Mouse (Mus musculus): ENCODE data around the gene Arhgap23.

The Arhgap23 gene

DNA sequence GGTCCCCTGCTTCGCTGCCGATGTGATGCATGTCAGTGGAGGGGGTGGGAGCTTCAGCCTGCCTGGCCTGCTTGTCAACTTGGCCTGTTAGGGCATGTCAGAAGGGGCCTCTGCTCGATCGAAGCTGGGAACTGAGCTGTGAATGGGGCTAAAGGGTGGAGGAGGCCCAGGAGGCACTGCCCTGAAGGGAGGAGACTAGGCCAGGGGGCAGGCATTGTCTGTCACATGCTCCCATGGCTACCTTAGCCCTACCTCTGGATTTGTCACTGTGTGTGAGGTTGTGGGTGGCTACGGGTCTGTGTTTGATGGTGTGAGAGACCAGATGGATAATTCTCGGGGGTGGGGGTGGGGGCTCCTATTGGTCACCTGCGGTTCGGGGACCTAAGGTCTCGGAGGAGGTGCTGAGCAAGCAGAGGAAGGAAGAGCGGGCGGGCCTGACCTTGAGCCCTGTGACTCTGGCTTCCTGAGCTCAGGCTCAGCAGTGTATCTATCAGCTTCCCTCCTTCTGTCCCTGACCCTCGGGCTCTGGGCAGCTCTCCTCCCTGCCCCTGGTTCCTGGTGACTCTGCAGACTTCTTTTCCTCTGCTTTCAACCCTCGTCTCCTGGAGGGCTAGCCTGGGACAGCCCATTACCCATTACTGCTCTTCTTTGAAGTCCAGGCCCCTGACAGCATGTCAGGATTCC is 20.6 kb downstream of the Arhgap23 start:
- no peak for DNase-seq

DNA sequence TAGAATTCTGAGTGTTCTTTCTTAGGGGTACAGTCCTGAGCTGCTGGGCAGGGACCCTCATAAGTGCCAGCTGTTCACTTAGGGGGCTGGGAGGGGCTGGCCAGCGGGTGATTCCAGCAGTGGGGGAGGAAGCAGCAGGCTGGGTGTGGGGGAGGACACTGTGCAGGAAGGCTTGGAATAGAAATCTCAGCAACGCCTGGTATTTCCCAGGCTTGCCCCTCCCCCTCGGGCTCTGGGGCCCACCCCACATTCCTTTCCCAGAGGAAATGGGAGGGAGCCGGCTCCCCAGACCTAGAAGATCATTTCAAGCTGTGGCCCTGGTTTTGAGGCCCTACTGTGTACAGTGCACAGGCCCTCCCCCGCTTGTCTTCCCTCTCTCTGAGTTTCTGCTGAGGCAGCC is 22.4 kb downstream of the Arhgap23 start:
- no peak for DNase-seq

DNA sequence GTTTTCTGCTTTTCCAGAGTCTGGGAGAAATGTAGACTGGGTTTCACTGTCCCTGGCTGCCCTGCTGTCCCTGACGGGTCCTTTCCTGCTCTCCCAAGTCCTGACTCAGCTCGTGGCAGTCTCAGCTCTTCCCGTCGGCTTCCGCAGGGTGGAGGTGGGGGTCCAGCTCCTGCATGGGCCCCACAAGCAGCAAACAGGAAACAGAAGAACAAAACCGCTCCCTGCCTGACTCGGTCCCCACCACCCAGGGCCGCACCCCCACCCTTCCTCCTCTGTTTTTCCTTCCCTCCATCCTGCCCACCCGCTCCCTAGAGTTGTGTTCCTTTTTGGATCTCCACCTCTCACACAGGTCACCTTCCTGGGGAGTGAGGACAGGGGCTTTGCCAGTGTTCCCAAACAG is 23.5 kb downstream of the Arhgap23 start:
- no peak for DNase-seq

DNA sequence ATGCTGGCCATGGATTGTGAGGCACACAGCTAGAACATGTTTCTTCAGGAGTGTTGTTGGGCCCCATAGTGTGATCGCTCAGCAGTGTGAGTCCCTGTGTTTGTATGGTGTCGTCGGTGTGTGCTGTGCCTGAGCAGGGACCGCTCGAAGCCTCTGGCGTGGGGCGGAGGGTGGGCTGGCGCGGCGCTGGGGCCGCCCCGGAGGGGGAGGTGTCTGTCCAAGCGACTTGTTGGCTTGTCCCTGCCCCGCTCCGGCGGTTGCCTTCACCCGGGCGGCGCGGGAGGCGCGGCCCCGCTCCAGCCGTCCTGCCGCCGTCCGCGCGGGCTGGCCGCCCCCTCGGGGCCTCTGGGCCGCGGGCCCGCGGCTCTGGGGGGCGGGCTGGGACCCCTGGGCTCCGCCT is 24.6 kb downstream of the Arhgap23 start:
- DNase-seq, result no peak

DNA sequence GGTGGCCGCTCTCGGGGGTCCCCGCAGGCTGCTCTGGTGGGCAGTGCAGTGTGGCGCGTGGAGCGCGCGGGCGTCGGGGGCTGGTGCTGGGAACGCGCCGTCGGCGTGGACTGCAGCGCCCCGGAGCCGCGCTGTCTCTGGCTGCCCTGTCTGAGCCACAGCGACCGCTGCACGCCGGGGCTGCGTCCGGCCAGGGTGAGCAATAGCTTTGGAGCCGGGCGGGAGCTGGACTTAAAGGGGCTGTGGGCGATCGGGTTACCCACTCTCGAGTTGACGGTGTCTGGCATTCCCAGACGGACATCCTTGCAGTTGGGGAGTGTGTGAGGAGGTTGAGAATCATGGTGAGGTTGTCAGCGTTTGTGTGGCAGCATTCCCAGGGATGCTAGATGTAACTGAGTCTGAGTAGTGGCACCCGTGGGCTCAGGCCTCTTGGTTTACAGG is 25.1 kb downstream of the Arhgap23 start:
- no peak for DNase-seq

DNA sequence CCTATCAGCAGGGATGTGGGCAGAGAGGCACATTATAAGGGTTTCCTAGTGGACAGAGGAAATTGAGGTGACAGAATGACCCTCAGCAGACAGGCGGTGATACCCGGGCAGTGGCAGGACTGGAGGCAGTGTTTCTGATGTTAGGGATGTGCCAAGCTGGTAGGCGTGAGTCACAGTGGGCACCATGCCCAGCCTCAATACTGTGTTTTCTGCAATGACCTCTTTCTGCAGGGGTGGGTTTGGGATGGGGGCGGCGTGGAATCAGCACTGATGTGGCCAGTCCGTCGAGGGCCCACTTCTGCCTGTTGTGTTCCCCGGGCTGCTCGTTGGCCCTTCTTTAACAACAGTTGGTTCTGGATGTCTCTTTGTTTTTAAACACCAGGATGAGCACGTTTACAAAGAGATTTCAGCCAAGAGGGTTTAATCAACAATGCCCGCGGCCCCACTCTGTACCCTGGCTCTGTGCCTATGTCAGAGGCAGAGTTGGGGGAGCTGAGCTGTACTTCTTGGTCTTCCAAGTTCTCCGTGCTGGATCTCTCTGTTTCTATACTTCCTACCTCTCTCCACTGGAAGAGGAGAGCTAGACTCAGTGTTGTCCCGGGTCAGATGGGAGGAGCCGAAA is 25.8 kb downstream of the Arhgap23 start:
- DNase-seq, result no peak

DNA sequence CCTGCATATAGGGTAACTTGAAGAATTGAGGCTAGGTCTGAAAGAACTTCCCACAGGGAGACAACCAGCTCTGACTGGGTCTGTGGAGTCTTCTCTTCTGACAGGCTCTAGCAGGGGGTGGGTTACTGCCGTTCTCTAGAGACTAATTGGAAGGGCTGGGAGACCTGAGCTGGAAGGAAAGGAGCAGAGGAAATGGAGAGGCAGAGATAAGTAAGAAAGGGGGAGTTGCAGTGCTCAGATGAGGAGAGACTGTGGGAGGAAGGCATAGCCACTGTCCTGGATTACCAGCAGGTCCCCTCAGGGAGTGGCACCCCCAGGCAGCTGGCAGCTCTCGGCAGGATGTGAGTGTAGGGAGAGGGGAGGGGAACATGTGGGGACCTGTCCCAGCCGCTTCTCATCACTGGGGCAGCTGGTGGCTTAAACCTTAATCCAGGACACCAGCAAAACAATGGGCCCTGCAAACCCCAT is 26.4 kb downstream of the Arhgap23 start:
- no peak for DNase-seq

DNA sequence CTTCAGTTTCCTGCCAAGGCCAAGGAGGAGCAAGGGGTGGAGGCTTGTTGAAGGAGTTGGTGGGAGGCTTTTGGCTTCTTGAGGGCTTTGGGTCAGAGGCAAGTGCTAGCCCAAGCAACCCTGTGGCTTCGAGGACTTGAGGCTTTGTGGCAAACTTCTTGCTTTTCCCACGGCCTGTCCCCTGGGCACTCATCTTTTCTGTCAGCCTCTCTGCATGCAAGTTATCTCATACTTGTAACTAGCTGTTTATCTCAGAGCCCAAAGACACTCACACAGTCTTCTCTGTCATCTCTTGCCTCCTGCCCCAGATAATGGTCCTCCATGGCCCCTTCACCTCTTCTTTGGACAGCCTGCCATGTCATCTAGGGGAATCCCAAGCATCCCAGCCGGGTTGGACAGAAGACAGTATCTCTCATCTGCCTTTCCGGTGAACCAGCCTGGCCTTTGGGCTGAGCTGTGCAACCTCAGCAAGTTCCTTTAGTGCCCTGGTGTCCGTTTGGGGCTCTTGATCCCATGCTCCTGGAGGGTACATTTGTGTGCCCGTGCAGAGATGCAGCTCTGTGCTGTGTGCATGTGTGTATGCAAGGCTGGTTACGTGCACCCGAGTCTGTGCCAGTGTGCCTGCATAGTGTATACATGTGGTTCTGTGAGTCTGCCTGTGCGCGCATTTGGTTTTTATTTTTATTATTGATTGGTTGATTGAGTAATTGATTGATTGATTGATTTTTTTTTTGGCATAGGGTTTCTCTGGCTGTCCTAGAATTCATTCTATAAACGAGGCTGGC is 27.8 kb downstream of the Arhgap23 start:
- no peak for DNase-seq

DNA sequence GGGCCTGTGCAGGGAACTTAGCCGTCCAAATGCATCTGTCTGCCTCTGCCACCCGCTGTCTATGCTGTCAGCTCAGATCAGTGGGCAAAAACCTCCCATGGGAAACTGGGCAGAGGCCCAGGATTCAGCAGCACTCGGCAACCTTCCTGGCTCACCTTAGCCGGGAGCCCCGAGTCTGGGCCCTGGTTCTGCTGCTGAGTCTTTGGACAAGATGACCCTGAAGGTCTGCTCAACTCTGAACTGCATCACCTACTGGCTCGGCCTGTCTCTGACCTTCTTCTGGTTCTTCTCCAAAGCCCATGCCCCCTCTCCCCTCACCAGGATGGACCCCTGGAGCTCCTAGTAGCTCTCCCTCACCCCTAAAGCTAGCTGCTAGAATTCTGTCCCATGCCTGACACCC is 30.3 kb downstream of the Arhgap23 start:
- no peak for DNase-seq

DNA sequence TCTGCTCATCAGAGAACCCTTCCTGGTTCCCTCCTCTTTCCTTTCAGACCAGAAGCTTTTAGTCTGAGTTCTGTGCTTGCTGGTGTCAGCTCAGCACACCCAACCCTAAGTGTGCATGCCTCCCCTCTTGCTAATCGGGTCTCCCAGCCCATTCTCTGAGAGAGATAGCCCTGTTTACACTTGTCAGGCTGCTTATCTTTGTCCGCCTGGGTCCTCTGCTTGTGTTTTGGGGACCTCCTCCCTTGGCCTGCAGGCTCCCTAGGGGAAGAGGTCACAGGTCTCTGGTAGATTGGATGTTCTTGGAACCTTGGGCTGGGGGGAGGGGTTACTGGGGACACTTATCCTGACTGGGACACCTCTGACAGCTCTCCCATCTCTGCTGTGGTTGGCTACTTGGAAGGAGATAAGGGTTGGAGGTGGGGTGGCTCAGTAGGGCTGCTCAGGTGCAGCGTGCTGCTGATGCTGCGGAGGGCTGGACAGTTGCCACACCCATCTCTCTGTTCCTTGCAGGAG is 30.7 kb downstream of the Arhgap23 start:
- no peak for DNase-seq

DNA sequence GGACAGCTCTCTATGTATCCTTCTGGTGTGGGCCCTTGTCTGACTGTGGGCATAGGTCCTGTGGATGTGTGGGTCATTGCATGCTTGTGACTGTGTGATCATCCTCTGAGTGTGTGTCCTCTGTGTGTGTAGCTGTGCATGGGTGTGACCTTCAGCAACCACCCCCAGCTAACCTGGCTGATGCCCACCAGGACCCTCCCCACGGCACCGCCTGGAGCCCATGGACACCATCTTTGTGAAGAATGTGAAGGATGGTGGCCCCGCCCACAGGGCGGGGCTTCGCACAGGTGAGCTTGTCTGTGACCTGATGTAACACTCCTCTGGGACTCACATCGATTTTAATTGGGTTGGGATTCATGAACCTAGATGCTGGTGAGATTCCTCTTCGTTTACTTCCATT is 32.6 kb downstream of the Arhgap23 start:
- no peak for DNase-seq

DNA sequence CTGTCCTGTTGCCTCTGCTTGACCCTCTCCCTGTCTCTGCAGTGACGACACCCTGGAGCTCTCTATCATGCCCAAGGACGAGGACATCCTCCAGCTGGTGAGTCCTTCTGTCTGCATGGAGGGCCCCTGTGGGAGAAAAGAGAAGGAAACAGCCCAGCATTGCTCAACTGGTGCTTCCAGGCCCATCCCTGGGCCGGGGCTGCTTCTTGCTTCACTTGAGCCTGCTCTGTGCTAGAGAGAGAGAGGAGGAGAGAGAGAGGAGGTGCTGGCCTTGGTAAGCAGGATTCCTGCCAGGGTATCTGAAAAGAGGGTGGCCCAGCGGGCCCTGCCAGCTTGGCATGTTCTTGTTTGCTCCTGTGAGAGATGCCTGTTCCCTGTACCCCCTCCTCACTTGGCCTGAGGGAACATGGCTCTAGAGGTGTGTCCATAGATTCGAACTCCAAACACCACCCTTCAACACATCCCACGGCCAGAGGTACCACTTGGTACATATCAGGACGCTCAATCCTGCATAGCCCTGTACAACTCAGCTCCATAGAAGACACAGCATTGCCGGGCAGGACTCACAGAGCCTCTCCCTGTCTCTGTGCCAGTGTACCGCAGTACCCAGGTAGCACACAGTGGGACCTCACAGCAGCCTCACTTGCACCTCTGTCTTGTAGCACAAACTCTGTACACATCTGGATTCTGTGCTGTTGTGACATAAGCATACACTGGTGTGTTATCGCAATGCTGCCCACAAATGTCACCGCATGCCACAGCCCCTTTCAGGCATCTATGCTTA is 33.5 kb downstream of the Arhgap23 start:
- no peak for DNase-seq

DNA sequence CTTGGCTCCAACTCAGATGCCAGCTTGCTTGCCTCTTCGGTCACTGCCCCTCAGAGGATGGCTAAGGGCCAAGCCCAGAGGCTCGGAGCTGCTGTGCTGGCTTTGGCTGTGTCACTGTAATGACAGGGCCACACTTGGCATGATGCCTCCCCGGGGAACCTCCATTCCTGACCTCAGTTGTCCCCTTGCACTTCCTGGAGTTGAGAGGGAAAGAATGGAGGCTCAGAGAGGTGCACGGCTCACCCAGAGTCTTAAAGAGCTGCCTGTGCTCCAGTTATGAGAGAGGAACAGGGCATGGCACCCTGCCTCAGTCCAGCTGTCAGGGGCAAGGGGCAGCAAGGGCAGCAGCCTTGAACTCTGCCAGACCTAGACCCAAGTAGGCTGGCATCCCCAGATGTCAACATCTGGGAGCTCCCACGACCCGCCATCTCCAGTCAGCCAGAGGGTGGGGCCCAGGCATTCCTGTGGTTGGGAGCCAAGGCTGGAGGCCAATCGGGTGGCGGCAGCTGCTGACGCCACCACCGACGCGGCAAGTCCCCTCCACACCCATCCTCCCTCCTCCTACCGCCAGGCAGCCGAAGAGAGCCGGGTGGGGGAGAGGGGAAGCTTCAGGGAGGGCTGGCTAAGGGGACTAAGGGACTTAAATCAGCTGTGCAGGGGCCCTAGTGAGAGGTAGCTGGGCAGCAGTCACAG is 34.4 kb downstream of the Arhgap23 start:
- DNase-seq, result peak; percentile 69

DNA sequence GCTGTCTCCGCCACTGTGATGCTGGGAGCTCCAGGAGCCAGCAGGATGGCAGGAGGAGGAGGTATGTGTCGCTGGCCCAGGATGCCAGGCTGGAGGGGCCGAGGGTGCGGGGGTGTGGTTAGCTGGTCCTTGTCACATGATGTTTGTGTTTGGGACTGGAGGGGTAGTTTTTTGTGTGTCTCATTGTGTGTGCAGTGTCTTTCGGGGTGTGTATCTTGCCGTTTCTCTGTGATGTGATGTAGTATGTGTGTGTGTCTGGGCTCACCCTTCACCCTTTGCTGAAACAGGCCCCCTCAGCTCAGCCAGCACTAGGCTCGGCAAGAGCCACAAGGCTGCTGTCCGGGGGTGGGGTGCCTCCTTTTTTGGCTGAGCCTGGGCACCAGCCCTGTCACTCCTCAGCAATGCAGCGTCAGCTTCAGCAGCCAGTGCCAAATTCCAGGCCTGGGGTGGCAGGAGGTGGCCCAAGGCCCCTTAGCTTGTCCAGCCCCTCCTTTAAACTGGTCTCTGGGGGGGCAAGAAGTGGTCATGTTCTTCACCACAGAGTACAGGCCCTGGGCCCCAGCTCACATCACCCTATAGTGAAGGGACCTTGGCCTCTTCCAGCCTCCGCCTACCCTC is 35.1 kb downstream of the Arhgap23 start:
- no peak for DNase-seq

DNA sequence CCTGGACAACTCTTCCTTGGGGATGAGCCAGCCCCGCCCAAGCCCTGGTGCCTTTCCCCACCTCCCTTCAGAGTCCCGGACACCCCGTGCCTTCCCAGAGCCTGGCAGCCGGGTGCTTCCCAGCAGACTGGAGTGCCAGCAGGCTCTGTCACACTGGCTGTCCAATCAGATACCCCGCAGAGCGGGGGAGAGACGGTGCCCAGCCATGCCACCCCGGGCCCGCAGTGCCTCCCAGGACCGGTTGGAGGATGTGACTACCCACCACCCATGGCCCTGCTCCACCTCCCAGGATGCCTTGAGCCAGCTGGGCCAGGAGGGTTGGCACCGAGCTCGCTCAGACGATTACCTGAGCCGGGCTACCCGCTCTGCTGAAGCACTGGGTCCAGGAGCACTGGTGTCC is 36.3 kb downstream of the Arhgap23 start:
- peak; percentile 76 for DNase-seq

DNA sequence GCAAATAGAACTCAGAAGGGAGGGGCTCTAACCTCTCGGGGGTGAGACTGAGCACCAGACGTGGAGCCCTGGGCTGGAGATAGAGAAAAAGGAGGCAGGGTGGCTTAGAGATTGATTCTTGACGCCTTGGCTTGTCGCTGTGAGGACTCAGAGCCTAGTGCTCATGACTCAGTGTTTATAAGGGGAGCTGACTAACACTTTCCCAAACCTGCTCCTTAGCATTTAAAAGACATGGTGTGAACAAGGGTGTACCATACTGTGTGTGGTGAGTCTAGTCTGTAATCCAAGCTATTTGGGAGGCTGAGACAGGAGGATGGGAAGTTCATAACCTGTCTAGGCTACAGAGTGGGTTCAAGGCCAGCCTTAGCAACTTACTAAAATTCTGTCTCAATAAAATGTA is 41.8 kb downstream of the Arhgap23 start:
- DNase-seq, result no peak

DNA sequence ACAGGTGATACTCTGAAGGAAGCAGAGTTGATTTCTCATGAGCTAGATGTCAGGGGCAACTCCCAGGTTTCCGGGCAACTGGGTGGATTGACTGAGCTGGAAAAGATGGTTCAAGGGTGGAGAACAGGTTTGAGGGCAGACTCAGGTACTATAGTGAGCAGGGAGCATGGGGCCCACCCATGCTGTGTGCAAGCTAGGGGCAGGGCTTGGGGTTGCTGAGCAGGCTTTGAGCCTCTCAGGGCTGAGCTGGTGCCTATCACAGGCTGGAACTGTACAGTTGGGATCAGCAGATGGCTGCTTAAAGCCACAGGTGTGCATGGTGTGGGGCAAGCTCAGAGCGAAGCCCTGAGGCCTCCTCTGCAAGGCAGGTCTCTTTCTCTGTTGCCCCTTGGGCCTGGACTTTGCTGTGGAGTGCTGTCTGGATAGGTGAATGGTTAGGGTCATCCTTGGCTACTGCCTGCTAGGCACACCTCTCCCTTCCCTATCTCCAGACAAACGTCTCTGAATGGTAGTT is 46.0 kb downstream of the Arhgap23 start:
- no peak for DNase-seq

DNA sequence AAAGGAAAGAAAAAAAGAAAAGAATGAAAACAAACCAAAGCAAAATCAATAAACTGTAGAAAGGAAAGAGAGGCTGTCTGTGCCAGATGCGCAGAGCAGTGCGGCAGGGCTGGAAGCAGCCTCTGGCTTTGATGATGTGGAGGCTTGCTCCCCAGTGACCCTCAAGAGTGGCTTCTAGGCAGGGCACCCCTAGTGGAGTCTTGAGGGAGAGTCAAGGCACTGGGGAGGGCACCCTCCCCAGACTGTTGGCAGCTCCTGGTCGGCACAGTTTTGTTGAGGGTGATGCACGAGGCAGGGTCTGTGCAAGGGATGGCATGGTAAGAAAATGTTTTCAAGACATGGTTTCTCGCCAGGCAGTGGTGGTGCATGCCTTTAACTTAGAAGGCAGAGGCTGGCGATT is 47.2 kb downstream of the Arhgap23 start:
- no peak for DNase-seq

DNA sequence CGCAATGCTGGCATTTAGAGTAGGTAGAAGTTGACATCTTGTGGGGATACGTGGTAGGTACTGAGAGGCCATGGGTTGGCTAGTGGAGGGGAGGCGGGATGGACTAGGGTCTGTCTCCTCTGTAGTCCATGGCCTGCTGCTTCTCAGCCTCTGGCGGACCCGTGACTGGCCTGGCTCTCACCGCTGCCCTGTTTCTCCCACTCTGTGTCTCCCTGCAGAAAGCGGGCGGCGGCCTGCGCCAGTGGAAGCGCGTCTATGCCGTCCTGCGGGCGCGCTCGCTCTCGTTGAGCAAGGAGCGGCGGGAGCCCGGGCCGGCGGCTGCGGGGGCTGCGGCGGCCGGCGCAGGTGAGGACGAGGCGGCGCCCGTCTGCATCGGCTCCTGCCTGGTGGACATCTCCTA is 47.8 kb downstream of the Arhgap23 start:
- no peak for DNase-seq

DNA sequence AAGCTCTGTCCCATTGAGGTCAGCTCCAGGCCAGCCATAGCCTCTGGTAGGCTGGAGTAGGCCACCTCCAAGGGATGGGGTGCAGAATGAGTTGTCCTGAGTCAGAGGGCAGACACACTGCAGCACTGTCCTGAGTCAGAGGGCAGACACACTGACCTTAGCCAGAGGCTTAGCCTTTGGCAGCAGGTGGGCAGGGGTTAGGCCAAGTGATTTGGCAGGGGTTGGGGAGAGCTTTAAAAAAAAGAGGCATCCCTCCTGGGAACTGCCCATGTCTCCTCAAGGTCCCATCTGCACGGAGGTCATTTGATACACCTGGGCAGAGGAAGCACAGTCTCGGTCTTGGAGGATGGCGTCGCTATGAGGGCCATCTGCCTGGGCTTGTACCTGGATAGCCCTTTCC is 48.7 kb downstream of the Arhgap23 start:
- DNase-seq, result no peak

DNA sequence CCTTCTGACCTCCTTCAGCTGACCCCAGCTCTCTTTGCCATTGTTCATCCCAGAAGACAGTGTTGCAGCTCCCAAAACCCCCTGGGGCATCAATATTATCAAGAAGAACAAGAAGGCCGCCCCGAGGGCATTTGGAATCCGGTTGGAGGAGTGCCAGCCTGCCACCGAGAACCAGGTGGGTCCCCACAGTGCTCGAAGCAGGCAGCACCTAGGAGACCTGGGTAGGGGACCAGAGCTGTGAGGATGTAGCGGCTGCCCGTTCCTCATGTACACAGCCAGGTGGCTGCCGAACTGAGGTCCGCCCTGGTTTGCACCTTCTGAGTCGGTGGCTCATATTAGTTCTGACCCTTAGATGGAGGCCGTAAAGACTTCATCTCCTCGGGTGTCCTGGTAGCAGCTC is 50.6 kb downstream of the Arhgap23 start:
- DNase-seq, result no peak
